ENCODE assay signal across 14 mouse cellular contexts in the genomic region with DNA sequence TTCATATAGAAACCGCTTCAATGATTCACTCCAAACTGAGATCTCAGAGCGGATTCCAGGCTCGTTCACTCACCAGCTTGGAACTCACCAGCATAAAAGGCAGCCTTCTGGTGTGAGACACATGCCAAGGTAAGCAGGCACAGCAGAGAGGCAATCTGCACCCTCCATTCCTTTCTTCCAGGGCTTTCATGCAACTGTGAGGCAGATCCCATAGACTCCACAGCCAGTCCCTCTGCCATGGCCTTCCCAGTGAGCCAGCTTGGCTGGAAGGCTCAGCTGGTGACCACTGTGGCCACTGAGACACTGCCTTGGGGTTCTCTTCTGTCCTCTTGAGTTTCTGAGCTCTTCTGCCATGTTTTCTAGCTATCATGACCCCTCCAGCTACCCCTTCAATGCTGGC.
DNase-seq lines count a peak whose midpoint lies in the region; ATAC-seq and TF ChIP-seq lines count a peak whose summit lies in the region.
"Had no signal": no experiment of that assay in that cellular context is flagged by ENCODE, and none has a peak within 500 bp of the region (broad histone marks: within the 10 kb centered on the region; RNA-seq: fewer than 3 reads in every experiment).

No protein-coding gene starts in this region.

- peaks cover 7% of the 10 kb centered on the region for H3K4me1 ChIP-seq in heart, postnatal 0 days (ENCODE audit: control insufficient read depth, insufficient read depth)
- peaks cover 14% of the 10 kb centered on the region for H3K4me1 ChIP-seq in forebrain, embryonic 15.5 days
- peaks cover 11% of the 10 kb centered on the region for H3K4me1 ChIP-seq in liver, postnatal 0 days (ENCODE audit: insufficient read depth)

- no peak for TF ChIP-seq CTCF in heart, postnatal 0 days (IDR thresholded peaks at IDR 0.05; ENCODE audit: low read depth)
- TF ChIP-seq CTCF in liver, postnatal 0 days (IDR thresholded peaks at IDR 0.05; ENCODE audit: low read depth): no peak

- 74% methylated on average over 3 of the region's 3 CpGs for WGBS in heart, postnatal 0 days
- 72% methylated on average over 3 of the region's 3 CpGs for WGBS in forebrain, embryonic 15.5 days
- 82% methylated on average over 3 of the region's 3 CpGs for WGBS in liver, postnatal 0 days (ENCODE audit: insufficient replicate concordance)

- no peak for TF ChIP-seq EP300 in heart, postnatal 0 days (IDR thresholded peaks at IDR 0.05; ENCODE audit: low read depth)
- no peak for TF ChIP-seq EP300 in liver, postnatal 0 days (IDR thresholded peaks at IDR 0.05; ENCODE audit: low read depth)

- no peak overlapping the region for H3K9ac ChIP-seq in heart, postnatal 0 days (replicated peaks; ENCODE audit: low read depth, low read length)
- H3K9ac ChIP-seq in forebrain, embryonic 15.5 days (replicated peaks): no peak overlapping the region
- H3K9ac ChIP-seq in liver, postnatal 0 days (replicated peaks): no peak overlapping the region

- H3K9me3 ChIP-seq in heart, postnatal 0 days (replicated peaks; ENCODE audit: control insufficient read depth, low read length): no peaks in the 10 kb centered on the region
- H3K9me3 ChIP-seq in forebrain, embryonic 15.5 days: no peaks in the 10 kb centered on the region
- no peaks in the 10 kb centered on the region for H3K9me3 ChIP-seq in liver, postnatal 0 days (ENCODE audit: low read length)

- DNase-seq in heart, postnatal 0 days (ENCODE audit: low spot score): no peak
- no peak for DNase-seq in heart, adult 9 months (ENCODE audit: low spot score in 2 of 2)
- DNase-seq in Muller cell, postnatal 12 days (ENCODE audit: inconsistent ontology term): peak; percentile 46
- peak; percentile 71 to 82 for DNase-seq in cerebellum, adult 18-20 months
- DNase-seq in adrenal gland, postnatal 4 days (ENCODE audit: low spot score in 2 of 2): no peak
- no peak for DNase-seq in liver, postnatal 0 days
- DNase-seq: adrenal gland, postnatal 14 days; heart, postnatal 4 days; kidney, postnatal 4 days; lung, adult 2 months had no signal

- no peaks in the 10 kb centered on the region for H3K36me3 ChIP-seq in heart, postnatal 0 days (replicated peaks; ENCODE audit: control insufficient read depth, insufficient read depth, low read length)
- no peaks in the 10 kb centered on the region for H3K36me3 ChIP-seq in forebrain, embryonic 15.5 days
- H3K36me3 ChIP-seq in liver, postnatal 0 days (replicated peaks; ENCODE audit: insufficient read depth, low read length): no peaks in the 10 kb centered on the region

- no peak overlapping the region for H3K4me2 ChIP-seq in heart, postnatal 0 days (ENCODE audit: low read depth, low read length)
- H3K4me2 ChIP-seq in forebrain, embryonic 15.5 days (replicated peaks): no peak overlapping the region
- H3K4me2 ChIP-seq in liver, postnatal 0 days (ENCODE audit: low read depth, low read length): no peak overlapping the region

- H3K27me3 ChIP-seq in heart, postnatal 0 days (ENCODE audit: control insufficient read depth, insufficient read depth, low read length): no peaks in the 10 kb centered on the region
- no peaks in the 10 kb centered on the region for H3K27me3 ChIP-seq in forebrain, embryonic 15.5 days
- H3K27me3 ChIP-seq in liver, postnatal 0 days (ENCODE audit: insufficient read depth, low read length): no peaks in the 10 kb centered on the region
- H3K27me3 ChIP-seq: CH12.LX had no signal

- 0 out of 2 replicates have a peak overlapping the region, but pooled peaks have one; percentile 11 for H3K27ac ChIP-seq in heart, postnatal 0 days (ENCODE audit: low read depth)
- H3K27ac ChIP-seq in forebrain, embryonic 15.5 days (replicated peaks): peak overlapping the region; percentile 76
- H3K27ac ChIP-seq in liver, postnatal 0 days (ENCODE audit: low read depth): no peak overlapping the region

- no peak overlapping the region for H3K4me3 ChIP-seq in heart, postnatal 0 days (ENCODE audit: low read depth, low read length)
- no peak overlapping the region for H3K4me3 ChIP-seq in forebrain, embryonic 15.5 days
- no peak overlapping the region for H3K4me3 ChIP-seq in liver, postnatal 0 days (ENCODE audit: low read depth, low read length)
- H3K4me3 ChIP-seq: myocyte had no signal

- no peak for ATAC-seq in heart, postnatal 0 days (ENCODE audit: insufficient read depth, low read depth)
- ATAC-seq in forebrain, embryonic 15.5 days (replicated peaks): peak; percentile 68; the same call in 1 of the 2 replicates
- no peak for ATAC-seq in liver, postnatal 0 days
- ATAC-seq: intestine, postnatal 0 days had no signal

Comparison
In these comparisons a context has a peak if more than half of its experiments do, and no peak if none do; other contexts are left out.
1. DNase-seq: peak in Muller cell, postnatal 12 days (single experiment) and cerebellum, adult 18-20 months (2 of 2); none in heart, postnatal 0 days (single experiment), heart, adult 9 months (0 of 2), adrenal gland, postnatal 4 days (0 of 2) and liver, postnatal 0 days (single experiment).